22 mouse cellular contexts compared by ENCODE assay signal in the genomic region with DNA sequence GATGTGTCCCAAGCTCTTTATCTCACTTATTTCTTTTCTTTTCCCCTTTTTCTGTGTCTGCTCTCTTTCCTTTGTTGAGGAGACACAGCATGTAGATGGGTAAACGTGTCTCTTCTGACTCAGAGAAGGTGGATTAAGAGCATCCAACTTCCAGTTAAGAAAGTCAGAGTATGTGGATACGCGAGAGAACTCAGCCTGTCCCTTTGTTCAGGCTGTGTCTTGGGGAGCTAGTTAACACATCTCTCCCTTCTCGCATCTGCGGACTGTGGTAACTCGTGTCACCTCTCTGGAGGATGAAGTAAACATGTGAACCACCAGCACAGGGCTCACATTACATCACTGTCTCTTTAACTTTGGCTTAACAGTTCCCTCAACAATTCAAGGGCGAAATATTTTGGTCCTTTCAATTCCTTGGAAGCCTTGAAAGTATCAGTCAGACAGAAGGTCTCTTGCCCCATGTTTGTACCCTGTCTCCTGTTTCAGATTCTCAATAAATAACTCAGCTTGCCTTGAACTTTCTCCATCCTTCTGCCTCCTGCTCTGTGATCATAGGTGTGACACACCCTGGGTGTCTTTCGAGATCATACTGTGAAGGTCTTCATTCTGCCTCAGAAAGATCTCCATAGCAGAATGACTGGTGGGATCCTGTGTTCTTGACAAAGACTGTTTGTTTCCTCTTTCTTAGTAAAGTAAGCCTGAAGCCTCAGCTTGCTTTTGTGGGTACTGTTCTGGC. TPM values are rescaled to one million over a fixed set of nuclear protein-coding genes. Genes with fewer than 3 reads are reported as not detected.
"Had no signal": no experiment of that assay in that cellular context is flagged by ENCODE, and none has a peak within 500 bp of the region (broad histone marks: within the 10 kb centered on the region; RNA-seq: fewer than 3 reads in every experiment).

No protein-coding gene starts in this region.

- H3K4me3 ChIP-seq: left cerebral cortex, adult 2 months; liver, embryonic 13.5 days; midbrain, embryonic 12.5 days; myocyte; neural tube, embryonic 13.5 days; stomach, embryonic 15.5 days had no signal

- DNase-seq: kidney, adult 2 months; kidney, postnatal 25 days; layer of hippocampus, postnatal 36 days; liver, embryonic 13.5 days; lung, adult 2 months; lung, postnatal 14 days; lung, postnatal 4 days; retina, postnatal 1 day; right cerebral cortex, postnatal 25 days; spleen, adult 18-20 months; thymus, postnatal 25 days had no signal

- H3K27ac ChIP-seq: left cerebral cortex, adult 2 months; liver, embryonic 13.5 days; midbrain, embryonic 12.5 days; neural tube, embryonic 13.5 days; stomach, embryonic 15.5 days had no signal

- ATAC-seq: intestine, embryonic 16.5 days; midbrain, embryonic 16.5 days had no signal

- H3K36me3 ChIP-seq: liver, embryonic 13.5 days; midbrain, embryonic 12.5 days; neural tube, embryonic 13.5 days; stomach, embryonic 15.5 days had no signal

- H3K27me3 ChIP-seq: liver, embryonic 13.5 days; midbrain, embryonic 12.5 days; neural tube, embryonic 13.5 days; stomach, embryonic 15.5 days had no signal

- H3K4me1 ChIP-seq: liver, embryonic 13.5 days had no signal

- H3K4me2 ChIP-seq: liver, embryonic 13.5 days; midbrain, embryonic 12.5 days; neural tube, embryonic 13.5 days; stomach, embryonic 15.5 days had no signal

- H3K9me3 ChIP-seq: liver, embryonic 13.5 days; midbrain, embryonic 12.5 days; neural tube, embryonic 13.5 days; stomach, embryonic 15.5 days had no signal

- H3K9ac ChIP-seq: liver, embryonic 13.5 days; midbrain, embryonic 12.5 days; neural tube, embryonic 13.5 days; stomach, embryonic 15.5 days had no signal

RNA-seq across cellular contexts. Expression of gene Ptprg, which starts 51.0 kb away (rescaled TPM):
- total RNA-seq: megakaryocyte progenitor cell, adult 5-6 weeks; megakaryocyte-erythroid progenitor cell, adult 5-6 weeks; monocyte, adult 5-6 weeks; neutrophil, adult 5-6 weeks had no signal
